Mouse (Mus musculus) forebrain, embryonic 13.5 days (tissue): Measurements from ENCODE around the gene Vill. TPM values are rescaled to one million over a fixed set of nuclear protein-coding genes. Genes with fewer than 3 reads are reported as not detected.

Source experiments
- ATAC-seq: fragments of 200-750 bp; cut with Nextera tagmentation; 2 replicates; pipeline ENCODE4 v1.8.0; 2017
- H3K27ac ChIP-seq: fragments of 300-500 bp; sonication (generic); 2 replicates; pipeline ENCODE4 v1.5.1; 2015; ENCODE audit warnings: inconsistent platforms, mild to moderate bottlenecking, moderate library complexity
- H3K27me3 ChIP-seq: fragments of 300-500 bp; sonication (generic); 2 replicates; pipeline ENCODE4 v1.6.1; 2015; ENCODE audit warnings: mild to moderate bottlenecking, inconsistent platforms
- H3K36me3 ChIP-seq: fragments of 300-500 bp; sonication (generic); 2 replicates; pipeline ENCODE4 v1.6.1; 2015; ENCODE audit warnings: mild to moderate bottlenecking, inconsistent platforms; ENCODE audit not compliant: poor library complexity, severe bottlenecking
- H3K4me1 ChIP-seq: fragments of 300-500 bp; sonication (generic); 2 replicates; pipeline ENCODE4 v1.6.1; 2015; ENCODE audit warnings: inconsistent platforms
- H3K4me2 ChIP-seq: fragments of 300-500 bp; sonication (generic); 2 replicates; pipeline ENCODE4 v1.6.1; 2015; ENCODE audit warnings: inconsistent platforms, mild to moderate bottlenecking, moderate library complexity
- H3K4me3 ChIP-seq: fragments of 300-500 bp; sonication (generic); 2 replicates; pipeline ENCODE4 v1.5.1; 2015; ENCODE audit warnings: mild to moderate bottlenecking, inconsistent platforms
- H3K9ac ChIP-seq: fragments of 300-500 bp; sonication (generic); 2 replicates; pipeline ENCODE4 v1.6.1; 2015; ENCODE audit warnings: mild to moderate bottlenecking, inconsistent platforms
- H3K9me3 ChIP-seq: fragments of 300-500 bp; sonication (generic); replicated peaks from 2 replicates; pipeline ENCODE4 v1.6.1; 2016; ENCODE audit warnings: inconsistent platforms
- WGBS: fragments of 180-500 bp; shearing (Covaris S2); methylation state at CpG from one replicate; pipeline ENCODE4 v1.1.7; 2015; 5-methylcytosine and 5-hydroxymethylcytosine counted together
- polyA plus RNA-seq: library from polyadenylated mRNA; unstranded; fragments of >200 nt; fragmentation: Nextera tagmentation; extraction: Ambion mirVana; gene quantifications from 2 replicates; pipeline ENCODE4 v1.2.1, GENCODE M21; 2015

Vill gene
- 3.9 and 4.3 TPM in 2 replicates for polyA plus RNA-seq

- 18% methylated on average over 22 of the region's 22 CpGs for WGBS
- Histone ChIP-seq H3K9ac (peak within 1 kb of the TSS; percentile 54), H3K4me3 (peak within 1 kb of the TSS; percentile 19)
Observed at GRCm38 (mm10) chr9:119052154-119052944, at the start of gene Vill. Gene Vill, plus strand, starts transcription at chr9:119052778.

DNA sequence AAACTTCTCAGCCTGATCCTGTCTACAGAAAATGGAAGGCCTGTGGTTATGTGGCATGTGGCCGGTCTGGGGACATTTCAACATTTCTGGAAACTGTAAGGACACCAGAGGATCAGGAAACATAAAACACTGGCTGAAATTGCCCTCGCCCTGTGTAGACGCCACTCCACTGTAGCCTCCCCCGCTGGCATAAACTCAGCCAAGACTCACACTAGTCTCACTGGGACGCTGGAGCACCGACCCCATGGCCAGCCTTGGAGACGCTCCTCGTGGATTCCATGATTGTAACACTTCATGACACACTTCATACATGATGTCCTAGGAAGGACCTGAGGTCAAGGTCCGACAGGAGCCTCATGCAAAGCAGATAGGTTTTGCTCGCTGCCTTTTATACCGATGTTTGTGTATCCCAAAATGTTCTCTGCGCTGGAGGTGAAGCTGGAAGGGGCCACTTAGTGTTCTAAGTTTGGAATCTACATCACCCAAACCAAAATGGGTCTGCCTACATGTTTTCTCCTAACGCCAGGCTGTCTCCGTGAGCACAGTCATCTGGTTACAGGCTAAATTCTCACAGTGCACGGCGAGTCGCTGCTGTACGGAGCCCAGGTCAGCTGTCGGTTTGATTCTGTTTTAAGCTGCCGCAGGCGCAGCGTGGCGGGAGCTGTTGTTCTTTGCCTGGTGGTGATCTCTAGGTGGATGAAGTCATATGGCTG is 48.4 kb upstream of the Vill start:
- 92% methylated on average over 23 of the region's 23 CpGs for WGBS
- Histone ChIP-seq H3K36me3 (no peaks in the 10 kb centered on the region), H3K27me3 (no peaks in the 10 kb centered on the region), H3K27ac (no peak overlapping the region), H3K4me1 (peaks cover 21% of the 10 kb centered on the region), H3K9ac (no peak overlapping the region), H3K9me3 (no peaks in the 10 kb centered on the region), H3K4me3 (no peak overlapping the region), H3K4me2 (no peak overlapping the region)
- no peak for ATAC-seq

More at GRCm38 (mm10) chr9:119052154-119052944, at the start of gene Vill:
- Histone ChIP-seq H3K4me1 (peaks cover 15% of the 10 kb centered on the region), H3K9me3 (no peaks in the 10 kb centered on the region), H3K4me2 (peak within 1 kb of the TSS; percentile 57), H3K27me3 (peaks cover 22% of the 10 kb centered on the region; the same call in 1 of the 2 replicates), H3K27ac (no peak within 1 kb of the TSS), H3K36me3 (no peaks in the 10 kb centered on the region)
- ATAC-seq, result peak; percentile 74

- no peak overlapping the region for H3K27ac ChIP-seq
- WGBS, result 90% methylated on average over 16 of the region's 16 CpGs
- no peak for ATAC-seq
- H3K9me3 ChIP-seq, result no peaks in the 10 kb centered on the region
- no peak overlapping the region for H3K4me3 ChIP-seq
- no peaks in the 10 kb centered on the region for H3K36me3 ChIP-seq
- H3K9ac ChIP-seq, result no peak overlapping the region
- H3K4me1 ChIP-seq, result peaks cover 21% of the 10 kb centered on the region
- H3K4me2 ChIP-seq, result no peak overlapping the region
- no peaks in the 10 kb centered on the region for H3K27me3 ChIP-seq
Observed at GRCm38 (mm10) chr9:119004703-119005076, 47.9 kb upstream of the Vill start.

DNA sequence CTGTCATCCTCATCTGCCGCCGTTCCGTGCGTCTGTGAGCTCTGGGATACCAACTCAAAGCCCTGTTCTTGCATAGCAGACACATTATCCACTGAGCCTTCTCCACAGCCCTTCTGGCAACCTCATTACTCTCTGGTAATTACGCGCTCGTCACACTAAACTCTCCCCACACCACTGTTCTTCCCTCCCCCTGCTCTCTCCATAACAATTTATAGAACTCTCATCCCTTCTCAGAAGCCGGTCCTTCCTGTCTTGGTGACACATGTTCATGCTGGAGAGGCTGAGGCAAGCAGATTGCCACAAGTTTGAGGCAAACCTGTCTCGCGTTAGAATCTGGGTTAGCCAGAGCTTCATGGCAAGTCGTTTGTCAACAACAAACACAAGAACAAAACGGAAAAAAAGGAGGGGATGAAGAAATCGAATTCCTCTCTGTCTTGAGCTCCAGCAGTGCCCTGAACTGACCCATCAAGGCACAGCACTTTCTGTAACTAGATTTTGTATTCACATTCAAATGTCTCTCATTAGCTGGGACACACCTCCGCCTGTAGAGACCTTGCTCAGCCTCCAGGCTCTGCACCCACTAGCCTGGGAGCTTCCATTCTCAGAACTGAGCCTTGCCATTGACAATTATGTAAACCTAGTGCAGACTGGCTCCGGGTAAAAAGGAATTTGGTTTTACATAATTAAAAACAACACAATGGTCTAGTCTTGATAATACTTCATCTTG is 47.1 kb upstream of the Vill start:
- 0 out of 2 replicates have a peak overlapping the region, but pooled peaks have one; percentile 6 for H3K27ac ChIP-seq
- H3K27me3 ChIP-seq, result no peaks in the 10 kb centered on the region
- H3K4me1 ChIP-seq, result peaks cover 21% of the 10 kb centered on the region
- no peak overlapping the region for H3K4me2 ChIP-seq
- no peak overlapping the region for H3K4me3 ChIP-seq
- no peaks in the 10 kb centered on the region for H3K9me3 ChIP-seq
- no peak overlapping the region for H3K9ac ChIP-seq
- H3K36me3 ChIP-seq, result no peaks in the 10 kb centered on the region
- 58% methylated on average over 15 of the region's 15 CpGs for WGBS
- ATAC-seq, result no peak

DNA sequence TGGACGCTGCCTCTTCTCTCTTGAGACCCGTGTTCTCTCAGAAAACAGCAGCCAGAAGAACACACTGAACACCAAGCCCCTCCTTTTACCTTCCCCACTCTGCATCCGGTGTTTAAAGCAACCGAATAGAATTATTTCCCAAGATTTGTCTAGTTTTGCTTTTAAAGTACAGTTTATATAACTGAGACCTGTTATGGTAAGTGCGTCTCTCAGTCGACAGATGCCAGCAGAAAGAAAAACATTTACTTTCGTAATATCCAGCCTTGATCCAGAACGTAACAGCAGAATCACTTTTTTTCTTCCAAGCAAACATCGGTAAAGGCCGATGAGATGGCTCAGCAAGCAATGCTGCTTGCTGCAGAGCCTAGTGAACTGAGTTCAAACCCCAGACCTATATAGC is 45.3 kb upstream of the Vill start:
- WGBS, result 89% methylated on average over 10 of the region's 10 CpGs
- no peak overlapping the region for H3K27ac ChIP-seq
- ATAC-seq, result no peak

GRCm38 (mm10) chr9:119008871-119009270 is 43.7 kb upstream of the Vill start:
- no peak overlapping the region for H3K4me3 ChIP-seq
- no peaks in the 10 kb centered on the region for H3K27me3 ChIP-seq
- peaks cover 10% of the 10 kb centered on the region for H3K36me3 ChIP-seq
- peaks cover 21% of the 10 kb centered on the region for H3K4me1 ChIP-seq
- H3K9ac ChIP-seq, result no peak overlapping the region
- H3K27ac ChIP-seq, result no peak overlapping the region
- H3K9me3 ChIP-seq, result no peaks in the 10 kb centered on the region
- H3K4me2 ChIP-seq, result no peak overlapping the region
- WGBS, result 83% methylated on average over 7 of the region's 7 CpGs
- ATAC-seq, result no peak

More for the DNA sequence above, 45.3 kb upstream of the Vill start:
- Histone ChIP-seq H3K4me2 (no peak overlapping the region), H3K36me3 (no peaks in the 10 kb centered on the region), H3K9ac (no peak overlapping the region), H3K4me1 (peaks cover 21% of the 10 kb centered on the region), H3K27me3 (no peaks in the 10 kb centered on the region), H3K9me3 (no peaks in the 10 kb centered on the region), H3K4me3 (no peak overlapping the region)

DNA sequence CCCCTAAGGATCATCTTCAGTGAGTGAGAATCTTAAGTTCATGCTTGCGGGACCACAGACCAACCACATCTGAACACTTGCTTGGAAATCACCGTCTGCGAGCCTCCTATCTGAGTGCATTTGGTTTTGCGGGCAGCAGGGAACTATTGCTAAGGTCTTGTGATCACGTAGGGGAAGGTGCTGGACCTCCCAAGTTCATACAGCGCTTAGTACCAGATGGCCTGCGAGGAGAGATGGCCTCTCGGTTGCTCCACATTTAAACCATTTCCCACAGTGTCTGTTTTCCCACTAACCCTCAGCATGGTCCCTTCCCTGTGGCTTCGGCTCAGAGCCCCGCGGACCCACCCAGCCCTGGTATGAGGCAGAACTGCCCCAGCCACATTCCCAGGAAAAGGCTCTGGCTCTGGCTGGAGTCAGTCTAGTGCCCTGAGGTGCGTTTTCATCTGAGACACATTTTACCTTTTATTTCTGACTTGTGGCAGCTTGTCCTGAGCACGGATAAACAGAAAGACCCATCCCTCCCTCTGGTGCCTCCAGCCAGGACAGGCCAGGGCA is 42.3 kb upstream of the Vill start:
- Histone ChIP-seq H3K27ac (no peak overlapping the region), H3K4me1 (peaks cover 11% of the 10 kb centered on the region), H3K27me3 (no peaks in the 10 kb centered on the region), H3K9me3 (no peaks in the 10 kb centered on the region), H3K36me3 (peaks cover 20% of the 10 kb centered on the region), H3K9ac (no peak overlapping the region), H3K4me2 (no peak overlapping the region), H3K4me3 (no peak overlapping the region)
- no peak for ATAC-seq
- WGBS, result 88% methylated on average over 13 of the region's 13 CpGs

DNA sequence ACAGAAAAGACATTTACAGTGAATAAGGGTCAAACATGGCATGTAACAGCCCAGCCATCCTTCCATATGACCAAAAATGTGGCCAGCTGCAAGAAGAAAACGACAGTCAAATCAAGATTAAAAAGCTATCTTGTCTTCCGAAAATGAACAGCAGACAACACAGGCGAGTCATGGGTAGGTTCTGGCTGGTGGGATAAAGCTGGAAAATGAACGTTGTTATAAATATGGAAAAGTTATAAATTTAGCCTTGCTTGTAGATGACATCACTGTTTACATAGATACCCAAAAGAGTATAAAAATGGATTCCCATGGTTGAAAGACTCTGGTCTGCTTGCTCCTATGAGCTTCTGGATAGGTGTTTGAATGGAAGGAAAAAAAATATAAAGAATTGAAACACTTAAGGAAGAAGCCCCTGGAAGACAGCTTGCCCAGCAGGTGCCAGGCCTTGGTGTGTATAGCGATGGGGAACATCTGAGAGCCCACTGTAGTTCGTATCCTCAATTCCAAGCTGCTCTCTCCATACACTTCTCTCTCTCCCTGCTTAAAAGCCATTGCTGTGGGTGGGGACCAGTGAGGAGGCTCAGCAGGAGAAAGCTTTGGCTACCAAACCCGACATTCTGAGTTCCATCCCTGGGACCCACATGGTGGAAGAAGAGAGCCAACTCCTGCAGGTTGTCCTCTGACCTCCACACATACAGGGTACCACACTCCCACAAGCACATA is 35.6 kb upstream of the Vill start:
- 88% methylated on average over 7 of the region's 7 CpGs for WGBS
- no peak overlapping the region for H3K4me3 ChIP-seq
- H3K4me2 ChIP-seq, result no peak overlapping the region
- H3K27ac ChIP-seq, result no peak overlapping the region
- no peak for ATAC-seq
- no peaks in the 10 kb centered on the region for H3K27me3 ChIP-seq
- H3K9me3 ChIP-seq, result no peaks in the 10 kb centered on the region
- peaks cover 33% of the 10 kb centered on the region for H3K36me3 ChIP-seq
- no peak overlapping the region for H3K9ac ChIP-seq
- no peaks in the 10 kb centered on the region for H3K4me1 ChIP-seq

- Histone ChIP-seq H3K9me3 (no peaks in the 10 kb centered on the region), H3K4me3 (no peak overlapping the region), H3K27me3 (no peaks in the 10 kb centered on the region), H3K4me2 (no peak overlapping the region), H3K36me3 (peaks cover 20% of the 10 kb centered on the region), H3K27ac (no peak overlapping the region), H3K9ac (no peak overlapping the region), H3K4me1 (no peaks in the 10 kb centered on the region)
- no peak for ATAC-seq
- 76% methylated on average over 7 of the region's 7 CpGs for WGBS
Observed at GRCm38 (mm10) chr9:119021731-119022130, 30.8 kb upstream of the Vill start.

DNA sequence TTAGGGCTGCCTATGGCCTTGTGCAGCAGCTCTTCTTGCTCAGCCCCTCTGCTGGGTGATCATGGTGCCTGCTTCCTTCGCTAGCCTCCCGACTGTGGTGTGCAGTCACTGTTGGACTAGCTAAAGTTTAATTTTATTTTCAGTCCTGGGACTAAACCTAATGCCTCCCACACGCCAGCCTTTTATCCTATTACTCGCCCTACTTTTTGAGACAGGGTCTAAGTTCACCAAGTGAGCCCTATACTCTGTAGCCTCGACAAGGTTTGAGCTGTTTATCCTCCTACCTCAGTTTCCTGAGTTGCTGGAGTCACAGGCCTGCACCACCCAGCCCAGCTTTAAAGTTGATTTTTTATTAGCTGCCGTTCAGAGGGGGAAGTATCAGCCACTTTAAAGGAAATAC is 27.3 kb upstream of the Vill start:
- 83% methylated on average over 6 of the region's 6 CpGs for WGBS
- H3K4me3 ChIP-seq, result no peak overlapping the region
- H3K4me2 ChIP-seq, result no peak overlapping the region
- no peak overlapping the region for H3K9ac ChIP-seq
- H3K27me3 ChIP-seq, result no peaks in the 10 kb centered on the region
- no peaks in the 10 kb centered on the region for H3K4me1 ChIP-seq
- H3K36me3 ChIP-seq, result 0 out of 2 replicates have a peak, but pooled peaks cover 8% of the 10 kb centered on the region
- no peak overlapping the region for H3K27ac ChIP-seq
- no peaks in the 10 kb centered on the region for H3K9me3 ChIP-seq
- no peak for ATAC-seq

DNA sequence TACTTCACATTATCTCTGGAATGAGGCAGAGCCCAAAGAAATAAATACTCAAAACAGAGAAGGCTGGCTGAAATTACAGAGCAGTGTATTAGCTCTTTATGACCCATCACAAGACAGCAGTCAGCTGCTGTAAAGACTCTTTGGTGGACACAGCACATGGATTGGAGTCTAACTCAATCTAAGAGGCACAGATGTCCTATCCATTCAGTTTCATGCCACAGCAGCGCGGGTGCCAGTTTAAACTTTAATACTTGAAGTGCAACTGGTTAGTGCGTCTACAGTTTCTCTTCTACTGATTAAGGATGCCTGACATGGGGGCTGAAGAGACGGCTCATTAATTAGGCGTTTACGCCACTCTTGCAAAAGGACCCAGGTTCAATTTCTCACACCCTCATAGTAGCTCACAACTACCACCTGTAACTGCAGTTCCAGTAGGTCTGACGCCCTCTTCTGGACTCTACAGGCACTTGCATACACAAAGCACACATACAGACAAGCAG is 26.7 kb upstream of the Vill start:
- WGBS, result 80% methylated on average over 7 of the region's 7 CpGs
- Histone ChIP-seq H3K9me3 (no peaks in the 10 kb centered on the region), H3K9ac (no peak overlapping the region), H3K36me3 (0 out of 2 replicates have a peak, but pooled peaks cover 8% of the 10 kb centered on the region), H3K4me3 (no peak overlapping the region), H3K4me1 (no peaks in the 10 kb centered on the region), H3K4me2 (no peak overlapping the region), H3K27ac (no peak overlapping the region), H3K27me3 (no peaks in the 10 kb centered on the region)
- ATAC-seq, result no peak
